Mouse (Mus musculus) kidney, adult 11 months (tissue): Measurements from ENCODE around the gene Fank1.
A peak's percentile ranks its signal among the peaks of the same experiment; 100 is the strongest.

Experiments used
- DNase-seq: peaks from one replicate; pipeline ENCODE4 v3.0.0; 2022

Gene Fank1

DNA sequence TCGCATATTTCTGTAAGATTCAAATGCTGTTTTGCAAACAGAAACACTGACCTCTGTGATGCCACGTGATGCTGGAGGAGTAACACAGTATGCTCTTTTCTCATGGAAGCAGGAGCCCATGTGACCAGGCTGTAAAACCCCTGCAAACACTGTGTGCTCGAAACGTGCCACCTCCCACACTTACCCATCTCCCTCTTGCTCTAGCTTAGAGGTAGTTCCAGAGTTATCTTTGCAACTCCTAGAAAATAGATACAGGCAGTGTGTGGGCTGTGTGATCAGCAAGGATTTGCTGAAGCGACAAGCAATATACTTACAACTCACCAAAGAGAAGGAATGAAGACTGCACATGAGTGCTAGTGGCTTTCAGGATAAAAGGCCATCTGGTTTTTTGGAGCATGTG is 8.1 kb upstream of the Fank1 start:
- DNase-seq: no peak

DNA sequence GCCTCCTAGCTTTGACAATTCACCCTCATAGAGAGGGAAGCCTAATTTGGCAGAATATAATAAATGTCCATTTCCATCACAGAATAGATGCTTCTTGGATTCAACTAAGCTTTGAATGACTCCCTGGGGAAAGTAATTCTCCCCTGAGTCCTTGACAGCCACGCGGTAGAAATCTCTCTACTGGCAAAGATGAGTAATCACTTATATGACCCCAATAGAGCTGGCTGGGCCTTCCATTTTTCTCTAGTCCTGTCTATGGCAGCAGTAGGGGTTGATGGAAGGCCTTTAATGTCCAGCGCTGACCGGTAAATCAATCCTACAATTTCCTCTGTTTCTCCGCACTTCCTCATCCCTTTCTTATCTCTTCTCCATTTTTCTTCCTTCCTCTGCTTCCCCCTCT is 1.5 kb upstream of the Fank1 start:
- DNase-seq: no peak

DNA sequence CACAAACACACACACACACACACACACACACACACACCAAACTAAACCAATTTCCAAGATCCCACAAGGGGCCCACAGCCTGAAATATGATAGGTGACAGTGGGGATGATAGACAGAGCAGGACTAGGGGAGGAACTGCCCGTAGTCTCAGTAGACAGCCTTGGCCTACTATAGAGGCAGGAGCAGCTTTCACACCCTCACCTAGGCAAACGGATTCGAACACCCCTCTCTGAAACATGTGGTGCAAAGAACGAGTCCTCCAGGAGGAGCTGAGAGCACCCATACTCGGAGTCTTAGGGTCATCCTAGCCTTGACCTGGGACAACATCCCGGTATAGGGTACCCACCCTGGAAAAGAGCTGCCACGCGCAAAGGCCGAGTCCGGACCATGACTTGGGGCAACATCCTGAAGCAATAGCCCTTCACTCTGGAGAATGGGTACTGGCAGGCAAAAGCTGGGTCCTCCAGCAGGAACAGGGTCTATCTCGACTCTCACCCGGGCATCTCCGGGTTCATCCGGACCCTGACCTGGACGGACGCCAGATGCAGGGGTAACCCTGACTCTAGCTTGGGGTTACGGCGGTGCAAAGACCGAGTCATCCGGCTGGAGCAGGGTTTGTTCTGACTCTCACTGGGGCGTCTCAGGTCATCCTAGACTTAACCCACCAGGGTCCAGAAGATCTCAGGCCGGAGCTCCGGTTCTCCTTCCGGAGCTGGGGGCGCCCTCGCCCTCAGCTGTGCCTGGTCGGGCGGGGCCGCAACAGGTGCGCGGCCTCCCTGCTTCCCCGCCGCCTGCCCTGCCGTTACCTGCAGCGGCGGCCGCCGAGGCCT is 650 bp upstream of the Fank1 start:
- peak; percentile 51 for DNase-seq

DNA sequence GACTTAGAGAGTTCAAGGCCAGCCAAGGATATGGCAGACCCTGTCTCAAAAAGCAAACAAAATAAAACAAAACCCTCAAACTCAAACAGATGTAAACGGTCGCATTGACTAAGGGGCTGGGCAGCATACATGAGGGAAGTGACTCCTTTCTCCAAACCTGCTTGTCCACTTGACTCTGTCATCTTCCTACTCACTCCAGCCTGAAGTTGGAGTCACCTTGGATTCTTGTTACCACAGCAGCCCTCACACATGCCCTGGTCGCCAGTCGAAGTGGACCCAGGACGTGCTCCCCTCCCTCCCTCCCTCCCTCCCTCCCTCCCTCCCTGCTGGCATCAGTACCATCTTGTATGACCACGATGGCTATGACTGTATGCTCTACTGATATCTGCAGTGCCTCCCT is 4.9 kb downstream of the Fank1 start:
- no peak for DNase-seq

DNA sequence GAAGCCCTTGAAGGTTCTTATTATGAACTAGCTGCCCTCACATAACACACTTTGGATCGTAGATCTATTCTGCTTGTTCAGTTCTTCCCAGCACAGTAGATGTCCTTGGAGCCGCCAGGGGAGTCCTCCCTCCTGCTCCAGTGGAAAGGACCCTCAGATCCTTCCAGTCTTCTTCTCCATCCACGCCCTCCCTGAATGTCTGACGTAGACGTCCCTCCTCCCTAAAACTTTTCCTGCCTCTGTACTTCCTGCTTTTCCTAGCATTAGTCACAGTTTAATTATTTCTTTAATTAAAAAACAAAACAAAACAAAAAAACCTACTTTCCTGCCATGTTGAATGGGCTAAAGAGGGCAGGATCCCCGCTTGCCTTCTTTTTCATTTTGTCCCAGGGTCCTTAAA is 5.3 kb downstream of the Fank1 start:
- no peak for DNase-seq

DNA sequence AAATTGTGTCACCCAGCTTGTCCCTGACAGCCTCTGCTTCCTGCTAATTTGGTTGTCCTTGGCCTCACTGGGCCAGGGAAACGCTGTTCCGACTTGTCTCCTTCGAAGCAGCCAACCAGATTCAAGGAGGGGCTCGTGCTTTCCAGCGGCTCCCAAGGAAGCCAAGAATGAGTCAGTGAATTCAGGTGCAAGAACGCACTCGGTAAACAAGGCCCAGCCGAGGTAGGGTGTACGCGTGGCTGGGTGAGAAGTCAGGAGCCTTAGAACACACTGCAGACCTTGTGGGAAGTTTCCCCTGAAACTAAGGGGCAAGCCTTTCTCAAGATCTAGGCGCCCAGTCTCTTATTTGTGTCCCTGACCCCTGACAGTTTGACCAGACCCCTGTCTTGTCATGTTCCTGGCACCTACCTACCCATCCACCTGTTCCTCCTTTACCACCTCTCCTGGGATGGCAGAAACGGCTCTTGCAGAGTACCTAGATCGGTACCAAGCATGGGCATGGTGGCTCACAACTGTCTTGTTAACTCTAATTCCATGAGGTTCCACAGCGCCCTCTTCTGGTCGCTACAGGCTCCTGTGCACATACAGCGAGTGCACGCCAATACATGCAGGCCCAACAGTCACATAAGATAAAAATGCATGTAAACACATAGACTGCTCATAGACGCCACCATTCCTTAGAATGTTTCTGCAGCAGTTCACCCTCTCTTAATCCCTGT is 6.2 kb downstream of the Fank1 start, which contains the start of gene Dhx32:
Dhx32 (minus strand) TSS at position 10 of the 719 bp plus-strand sequence.
- DNase-seq: peak; percentile 57

DNA sequence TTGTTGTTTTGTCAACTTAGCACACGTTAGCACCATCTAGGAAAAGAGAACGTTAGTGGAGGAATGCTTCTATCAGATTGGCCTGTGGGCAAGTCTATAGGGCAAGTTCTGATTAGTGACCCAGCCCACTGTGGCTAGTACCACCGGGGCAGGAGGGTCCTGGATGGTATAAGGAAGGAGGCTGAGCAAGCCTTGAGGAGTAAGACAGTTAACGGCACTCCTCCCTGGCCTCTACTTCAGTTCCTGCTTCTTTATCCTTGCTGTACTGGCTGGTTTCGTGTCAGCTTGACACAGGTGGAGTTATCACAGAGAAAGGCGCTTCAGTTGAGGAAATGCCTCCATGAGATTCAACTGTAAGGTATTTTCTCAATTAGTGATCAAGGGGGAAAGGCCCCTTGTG is 10.9 kb downstream of the Fank1 start:
- DNase-seq: no peak

DNA sequence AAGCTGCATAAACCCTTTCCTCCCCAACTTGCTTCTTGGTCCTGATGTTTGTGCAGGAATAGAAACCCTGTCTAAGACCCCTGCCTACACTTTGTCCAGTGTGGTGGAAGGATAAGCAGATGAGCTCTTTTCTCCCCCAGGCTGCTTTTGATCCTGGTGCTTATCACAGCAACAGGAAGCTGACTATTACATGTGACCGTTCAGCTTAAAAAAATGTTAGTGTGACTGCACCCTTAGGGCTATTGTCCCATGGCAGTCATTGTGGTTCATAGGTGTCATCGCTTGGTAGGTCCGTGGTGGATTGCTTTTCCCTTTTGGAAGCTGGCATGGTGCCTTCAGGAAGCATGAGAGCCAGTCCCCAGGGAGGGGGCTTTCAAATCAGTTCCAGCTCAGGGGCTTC is 11.5 kb downstream of the Fank1 start:
- DNase-seq: no peak

DNA sequence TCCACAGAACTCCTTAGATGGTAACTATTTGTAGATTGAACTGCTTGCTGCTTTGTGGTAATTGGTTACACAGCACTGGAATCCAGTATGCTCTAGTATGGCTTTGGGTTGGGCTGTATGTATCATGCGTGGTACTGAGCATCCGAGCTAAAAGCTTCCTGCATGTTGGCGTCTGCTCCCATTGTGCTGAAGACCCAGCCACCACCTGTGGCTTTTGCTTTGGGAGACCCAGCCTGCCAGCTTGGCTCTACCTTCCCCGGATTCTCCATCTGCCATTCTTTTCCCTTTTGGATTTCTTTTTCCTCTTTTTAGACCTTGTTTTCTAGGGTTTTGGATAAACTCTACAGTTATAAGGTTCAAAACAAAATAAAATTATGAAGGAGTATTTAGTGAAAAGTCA is 13.5 kb downstream of the Fank1 start:
- no peak for DNase-seq

DNA sequence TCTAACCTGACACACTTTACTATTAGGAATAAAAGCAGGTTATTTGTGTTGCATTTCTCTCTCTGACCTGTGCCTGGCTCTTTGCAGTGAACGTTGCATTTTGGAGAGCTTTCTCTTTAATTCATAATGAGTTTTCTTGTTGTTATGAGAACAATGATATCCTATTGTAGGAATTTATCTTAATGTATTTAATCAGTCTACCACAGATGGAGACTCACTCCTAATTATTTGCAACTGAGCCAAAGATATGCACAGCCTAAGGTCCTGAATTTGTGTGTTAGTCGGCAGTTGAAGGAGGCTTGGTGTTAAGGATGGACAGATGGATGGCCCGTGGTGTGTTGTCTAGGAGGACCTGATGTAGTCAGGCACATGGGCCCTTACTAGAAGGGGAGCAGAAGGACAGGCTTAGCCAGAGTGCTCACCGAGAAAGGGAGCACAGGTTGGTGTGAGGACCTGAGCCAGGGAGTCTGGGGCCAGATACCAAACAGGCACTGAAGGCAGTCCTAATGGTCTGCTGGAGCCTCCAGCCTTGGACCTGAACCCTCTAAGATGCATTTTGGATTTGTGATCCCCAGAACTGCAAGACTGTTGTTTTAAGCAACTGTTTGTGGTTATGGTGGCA is 14.1 kb downstream of the Fank1 start:
- no peak for DNase-seq

DNA sequence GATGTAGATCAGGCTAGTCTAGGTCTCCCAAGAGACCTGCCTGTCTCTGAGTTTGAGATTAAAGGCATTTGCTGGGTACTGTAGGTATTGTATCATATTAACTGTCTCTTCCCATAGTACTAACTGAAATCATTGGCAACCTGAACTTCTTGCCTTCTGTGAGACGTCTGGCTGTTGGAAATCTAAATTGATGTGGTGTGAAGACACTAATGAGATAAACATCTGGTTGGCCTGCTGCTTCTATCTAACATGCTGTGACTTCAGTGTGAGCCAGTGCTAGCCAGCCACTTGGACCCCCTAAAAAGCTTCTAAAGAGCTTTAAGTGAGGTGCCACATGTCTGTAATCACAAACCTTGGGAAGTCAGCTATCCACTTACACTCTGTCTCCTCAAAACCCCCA is 16.1 kb downstream of the Fank1 start:
- no peak for DNase-seq

DNA sequence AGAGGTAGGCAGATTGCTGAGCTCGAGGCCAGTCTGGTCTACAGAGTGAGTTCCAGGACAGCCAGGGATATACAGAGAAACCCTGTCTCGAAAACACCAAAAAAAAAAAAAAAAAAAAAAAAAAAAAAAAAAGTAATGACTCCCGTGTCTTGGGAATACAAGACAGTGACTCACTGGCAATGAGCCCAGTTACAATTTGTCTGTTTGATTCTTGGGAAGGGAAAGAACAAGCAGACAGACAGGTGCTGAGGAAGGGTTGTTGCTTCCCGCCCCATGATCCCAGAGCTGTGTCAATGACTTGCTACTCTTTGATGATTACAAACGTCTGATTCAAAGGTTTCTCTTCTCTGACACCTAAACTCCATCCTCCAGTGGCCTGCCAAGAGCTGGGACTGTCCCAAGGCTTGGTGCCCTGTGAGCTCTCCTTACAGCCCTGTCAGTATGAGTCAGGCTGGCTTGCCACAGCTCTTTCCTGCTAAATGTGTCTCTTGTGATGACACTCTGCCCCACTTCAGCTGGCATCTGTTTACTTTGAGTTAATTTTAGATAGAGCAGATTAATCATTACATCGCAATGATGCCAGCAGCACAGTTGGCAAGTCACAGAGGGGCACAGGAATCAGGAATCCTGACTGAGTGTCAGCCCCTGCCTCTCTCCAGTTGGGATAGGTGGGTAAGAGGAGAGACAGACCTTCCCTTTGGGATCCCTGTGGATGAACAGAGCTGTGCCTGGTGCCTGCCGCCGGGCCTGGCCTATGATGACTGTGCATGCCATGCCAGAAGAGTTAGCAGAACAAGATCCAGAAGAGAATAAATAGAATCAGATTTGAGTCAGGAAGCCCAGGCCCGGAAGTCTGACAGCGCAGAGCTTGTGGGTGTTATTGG is 16.8 kb downstream of the Fank1 start:
- peak; percentile 88 for DNase-seq

DNA sequence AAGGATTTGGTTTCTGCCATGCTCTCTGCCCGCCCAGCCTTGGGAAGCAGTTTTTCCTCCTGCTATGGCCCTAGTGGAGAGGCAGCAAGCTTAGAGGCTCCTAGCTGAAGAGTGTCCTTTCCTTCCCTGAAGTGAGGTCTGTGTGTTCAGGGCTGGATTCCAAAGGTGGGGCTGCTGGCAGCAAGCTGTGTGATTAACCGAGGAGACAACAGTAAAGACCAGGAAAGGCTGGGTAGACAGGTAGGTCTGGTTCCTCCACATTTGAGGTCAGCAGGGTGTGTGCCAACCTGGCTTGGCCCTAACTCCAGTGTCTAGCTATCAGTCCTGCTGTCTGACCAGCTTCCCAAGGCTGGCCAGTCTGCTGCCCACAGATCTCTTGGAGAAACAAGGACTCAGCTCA is 18.1 kb downstream of the Fank1 start:
- no peak for DNase-seq

DNA sequence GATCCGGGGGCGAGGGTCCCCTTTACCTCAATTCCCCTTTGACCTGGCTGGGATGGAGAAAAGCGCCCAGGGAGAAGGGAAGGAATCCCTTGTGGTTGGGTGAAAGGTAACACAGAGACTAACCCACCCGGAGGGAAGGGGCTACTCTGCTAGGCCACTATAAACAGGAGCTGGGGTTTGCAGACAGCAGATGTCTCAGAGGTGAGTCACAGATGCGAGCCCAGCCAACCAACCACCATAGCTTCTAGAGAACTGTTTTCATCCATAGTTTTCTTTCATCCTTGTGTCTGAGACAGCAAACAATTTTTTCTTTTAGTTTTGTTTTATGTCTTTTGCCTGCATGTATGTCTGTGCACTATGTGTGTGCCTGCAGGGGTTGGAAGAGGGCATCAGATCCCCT is 23.3 kb downstream of the Fank1 start:
- DNase-seq: no peak

DNA sequence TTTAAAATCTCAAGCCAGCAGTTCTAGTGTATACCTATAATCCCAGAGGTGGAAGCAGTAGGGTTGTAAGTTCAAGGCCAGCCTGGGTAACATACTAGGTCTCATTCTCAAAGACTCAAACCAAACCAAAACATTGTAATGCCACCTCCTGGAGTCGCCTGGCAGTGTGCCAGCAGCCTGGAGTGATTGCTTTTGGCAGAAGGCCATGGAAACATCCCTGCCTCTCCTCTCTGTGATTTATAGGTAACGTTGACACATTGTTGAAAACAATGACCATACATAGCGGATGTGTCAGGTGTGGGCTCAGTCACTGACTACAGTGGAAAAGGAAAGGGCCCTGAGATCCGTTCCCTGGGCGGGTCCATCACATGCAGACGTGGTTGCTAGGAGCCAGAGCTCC is 25.2 kb downstream of the Fank1 start:
- no peak for DNase-seq

DNA sequence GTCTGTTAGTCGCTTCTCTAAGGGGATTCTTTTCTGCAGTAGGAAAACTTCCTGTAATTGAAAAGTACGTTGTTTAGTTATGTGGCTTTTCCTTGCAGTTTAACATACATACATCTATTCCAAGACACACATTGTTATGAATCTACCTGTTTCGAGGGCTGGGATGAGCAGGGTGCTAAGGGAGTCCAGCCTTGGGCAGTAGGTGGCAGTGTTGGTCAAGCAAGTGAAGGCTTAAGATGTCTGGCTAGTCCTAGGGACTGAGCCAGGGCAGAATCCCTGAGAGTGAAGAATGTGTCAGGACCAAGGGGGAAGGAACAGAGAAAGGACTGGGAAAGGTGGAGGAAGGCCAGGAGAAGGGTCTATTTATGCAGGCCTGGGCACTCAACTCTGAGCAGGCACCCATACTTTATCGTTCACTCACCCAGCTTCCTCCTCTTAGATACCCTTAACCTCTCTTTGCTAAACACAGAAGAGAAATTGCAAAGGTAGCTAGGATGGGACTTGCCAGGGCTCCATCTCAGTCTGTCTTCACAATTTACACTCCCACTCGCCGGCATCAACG is 29.0 kb downstream of the Fank1 start:
- peak; percentile 46 for DNase-seq

DNA sequence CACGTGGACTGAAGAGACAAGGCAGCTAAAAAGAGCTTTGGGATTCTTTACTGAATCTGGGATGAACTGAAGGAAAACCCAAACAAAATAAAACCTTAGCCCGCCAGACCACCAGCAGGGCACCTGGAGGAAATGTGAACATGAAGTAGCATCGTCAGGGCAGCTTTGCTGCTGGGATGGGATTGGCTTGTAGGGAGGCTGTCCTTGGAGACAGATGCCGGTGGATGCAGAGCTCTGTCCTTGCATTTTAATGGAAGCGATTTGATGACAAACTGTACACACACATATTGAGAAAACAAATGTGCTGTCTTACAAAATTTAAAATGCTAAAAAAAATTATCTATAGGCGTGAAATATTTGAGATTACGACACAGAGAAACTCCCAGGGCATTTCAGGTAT is 36.3 kb downstream of the Fank1 start:
- DNase-seq: no peak

DNA sequence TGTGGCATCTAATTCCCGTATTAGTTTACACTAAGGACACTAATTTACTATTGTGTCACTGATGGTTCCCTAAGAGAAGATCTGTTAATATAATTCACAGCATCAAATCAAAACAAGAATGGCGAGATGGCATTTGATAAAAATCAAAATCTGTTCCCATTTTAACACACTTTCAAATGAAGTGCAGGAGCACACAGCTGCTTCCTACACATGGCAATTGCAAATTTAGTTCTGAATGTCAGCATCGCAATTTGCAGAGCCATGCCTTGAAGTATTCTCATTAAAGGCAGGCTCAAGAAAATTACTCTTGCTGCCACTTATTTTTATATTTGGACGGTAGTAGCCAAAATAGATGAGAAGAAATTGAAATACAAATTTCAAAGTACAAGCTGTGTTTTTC is 36.7 kb downstream of the Fank1 start:
- DNase-seq: no peak

DNA sequence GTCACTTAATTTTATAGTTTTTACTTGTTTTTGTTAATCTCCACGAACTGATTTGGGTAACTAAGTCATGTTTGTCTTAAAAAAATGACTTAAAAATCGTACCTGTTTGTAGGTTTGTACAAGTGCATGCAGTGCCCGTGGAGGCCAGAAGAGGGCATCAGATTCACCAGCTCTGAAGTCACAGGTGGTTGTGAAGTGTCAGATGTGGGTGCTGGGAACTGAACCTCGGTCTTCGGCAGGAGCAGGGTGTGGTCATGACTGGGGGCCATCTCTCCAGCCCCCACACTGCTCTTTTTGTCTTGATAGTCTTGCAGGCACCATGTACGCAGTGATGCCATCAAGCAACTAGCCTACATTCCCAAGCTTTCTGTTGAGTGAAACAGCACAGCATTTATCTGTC is 47.1 kb downstream of the Fank1 start:
- no peak for DNase-seq

DNA sequence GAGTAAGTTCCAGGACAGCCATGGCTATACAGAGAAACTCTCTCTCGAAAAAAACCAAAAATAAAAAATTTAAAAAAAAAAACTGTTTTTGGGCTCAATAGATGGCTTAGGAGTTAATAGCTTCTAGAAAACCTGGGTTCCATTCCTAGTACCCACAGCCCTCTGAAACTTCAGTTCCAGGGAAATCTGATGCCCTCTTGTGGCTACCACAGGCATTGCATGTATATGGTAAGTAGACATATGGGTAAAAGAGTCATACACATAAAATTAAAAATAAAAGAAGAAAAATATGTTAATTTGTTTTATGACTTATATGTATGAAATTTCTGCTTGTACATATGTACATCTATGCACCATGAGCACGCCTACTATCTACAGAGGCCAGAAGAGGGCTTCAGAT is 47.9 kb downstream of the Fank1 start:
- no peak for DNase-seq

DNA sequence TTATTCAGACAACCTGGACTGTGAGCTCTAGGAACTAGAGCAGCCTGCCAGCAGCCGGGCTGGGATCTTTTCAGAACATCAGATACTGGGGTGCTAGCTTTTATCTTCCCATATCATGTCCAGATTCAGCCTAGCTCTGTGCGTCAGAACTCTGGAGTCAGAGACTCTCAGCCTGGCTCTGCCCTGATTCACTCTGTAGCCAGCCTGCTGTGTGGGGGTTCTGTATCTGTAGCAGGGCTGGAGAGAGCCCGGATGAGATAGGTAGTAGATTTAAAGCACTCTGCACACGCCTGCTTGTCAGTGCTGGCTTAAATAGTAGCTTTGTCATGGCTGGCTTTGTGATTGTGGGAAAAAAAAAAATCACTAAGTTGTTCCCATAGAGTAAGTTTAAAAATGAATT is 51.9 kb downstream of the Fank1 start:
- DNase-seq: no peak

DNA sequence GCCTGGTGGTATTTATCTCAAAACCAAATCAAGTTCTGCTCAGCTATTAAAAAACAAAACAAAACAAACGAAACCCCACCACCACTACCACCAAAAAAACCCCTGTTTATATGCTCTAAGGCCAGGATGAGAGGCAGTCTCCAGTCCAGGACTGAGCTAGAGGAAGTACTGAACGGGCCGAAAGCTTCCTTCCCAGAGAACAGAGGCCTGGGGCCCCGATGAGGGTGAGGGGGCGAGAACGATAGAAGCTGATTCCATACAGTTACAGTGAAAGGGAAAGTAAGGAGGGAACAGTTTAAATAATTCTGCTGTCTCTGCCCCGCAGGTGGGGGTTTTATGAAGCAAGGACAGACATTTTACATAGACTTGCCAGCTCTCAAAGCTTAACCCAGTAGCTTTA is 52.9 kb downstream of the Fank1 start:
- no peak for DNase-seq

DNA sequence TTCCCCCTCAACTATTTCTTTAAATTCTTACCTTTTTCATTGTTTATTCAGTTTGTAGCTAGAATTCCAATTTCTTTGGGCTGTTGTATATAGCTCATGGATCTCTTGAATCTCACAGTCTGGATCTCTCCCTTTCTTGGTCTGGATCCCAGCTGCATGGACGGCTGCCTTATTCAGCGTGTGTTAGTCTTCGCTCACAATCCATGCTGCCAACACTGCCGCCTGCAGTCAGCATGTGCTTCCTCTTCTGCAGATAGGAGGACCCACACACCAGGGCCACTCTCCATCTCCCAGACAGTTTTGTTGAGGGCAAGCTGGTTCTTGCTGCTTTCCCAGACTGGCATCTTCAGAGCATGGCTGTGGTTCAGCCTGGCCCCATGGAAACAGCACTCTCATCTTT is 62.9 kb downstream of the Fank1 start:
- DNase-seq: no peak
